Mouse (Mus musculus): ENCODE measurements at regions not wholly inside any gene's neighbourhood (a gene's known extent, or its start where the extent isn't known, plus 50 kb on each side); places are given as distances from the start of the nearest gene placed in this dataset.

DNA sequence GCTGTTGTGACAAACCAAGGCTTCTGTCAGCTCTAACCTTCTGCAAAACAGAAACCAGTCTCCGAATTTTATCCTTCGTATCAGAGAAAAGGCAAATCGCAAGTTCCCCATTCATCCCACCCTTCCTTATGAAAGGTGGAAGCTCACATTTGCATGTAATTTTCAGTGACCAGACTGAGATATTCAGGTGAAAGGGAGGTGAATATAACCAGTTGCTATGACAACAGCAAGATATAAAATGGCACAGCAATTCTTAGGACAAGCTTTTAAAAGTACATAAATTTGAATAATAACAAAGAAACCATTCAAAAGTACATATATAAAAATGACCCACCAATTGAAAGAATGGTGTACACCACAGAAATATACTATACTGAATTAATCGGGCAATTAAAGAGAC is 375.4 kb downstream of the Rps29 start:
- Histone ChIP-seq H3K27me3 (ENCODE audit: control insufficient read depth, insufficient read depth, low read depth, low read length) (no peaks in the 10 kb centered on the region), H3K4me2 (ENCODE audit: low read depth, low read length) (no peak overlapping the region), H3K27ac (ENCODE audit: low read length) (no peak overlapping the region), H3K36me3 (ENCODE audit: control insufficient read depth, insufficient read depth) (no peaks in the 10 kb centered on the region), H3K4me3 (ENCODE audit: low read depth, low read length) (no peak overlapping the region), H3K9me3 (replicated peaks; ENCODE audit: control insufficient read depth, low read length) (no peaks in the 10 kb centered on the region), H3K4me1 (ENCODE audit: control insufficient read depth, low read depth, low read length) (no peaks in the 10 kb centered on the region), H3K9ac (ENCODE audit: low read depth, low read length) (no peak overlapping the region)
- 69% methylated on average over 4 of the region's 4 CpGs for WGBS (ENCODE audit: insufficient replicate concordance)
- no peak for ATAC-seq (ENCODE audit: low read depth)

DNA sequence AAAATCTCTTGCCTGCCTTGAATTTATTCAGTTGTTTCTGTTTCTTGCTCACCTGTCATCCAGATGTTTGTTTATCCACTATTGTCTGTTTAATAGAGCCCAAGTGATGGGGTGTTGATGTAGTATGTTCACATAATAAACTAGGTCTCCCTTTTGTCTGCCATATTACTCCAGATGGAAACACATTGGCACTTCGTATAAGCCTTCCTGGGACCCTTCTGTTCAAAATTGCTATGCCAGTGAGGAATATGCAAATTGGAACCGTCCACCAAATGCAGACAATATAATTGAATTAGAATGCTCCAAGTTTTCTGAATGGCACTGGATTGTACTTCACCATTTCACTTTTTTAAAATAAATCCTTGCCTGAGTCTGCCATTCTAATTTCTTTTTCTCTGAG is 383.5 kb downstream of the Rps29 start:
- WGBS (ENCODE audit: insufficient replicate concordance): 53% methylated on average over 2 of the region's 2 CpGs

DNA sequence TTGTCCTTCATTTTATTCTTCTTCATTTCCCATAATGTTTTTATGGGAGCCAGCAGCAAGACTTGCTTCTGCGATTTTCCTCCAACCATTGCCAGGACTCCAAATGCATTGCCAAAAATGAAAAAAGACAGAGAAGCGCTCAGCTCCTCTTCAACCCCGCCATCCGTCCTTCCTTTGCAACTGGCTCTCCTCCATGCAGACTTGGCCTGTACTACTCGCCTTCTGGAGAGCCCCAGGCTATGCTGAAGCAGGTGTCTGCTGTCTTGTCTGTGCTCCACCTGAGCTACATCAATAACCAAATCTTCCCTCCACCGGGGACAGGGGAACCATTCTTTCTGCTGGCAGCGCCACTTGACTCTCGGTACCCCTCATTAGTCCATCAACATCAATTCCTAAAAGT is 384.2 kb downstream of the Rps29 start:
- 67% methylated on average over 8 of the region's 8 CpGs for WGBS (ENCODE audit: insufficient replicate concordance)
- no peaks in the 10 kb centered on the region for H3K4me1 ChIP-seq (ENCODE audit: control insufficient read depth, low read depth, low read length)
- no peaks in the 10 kb centered on the region for H3K36me3 ChIP-seq (ENCODE audit: control insufficient read depth, insufficient read depth)
- no peak overlapping the region for H3K4me2 ChIP-seq (ENCODE audit: low read depth, low read length)
- H3K27me3 ChIP-seq (ENCODE audit: control insufficient read depth, insufficient read depth, low read depth, low read length): no peaks in the 10 kb centered on the region
- no peak overlapping the region for H3K4me3 ChIP-seq (ENCODE audit: low read depth, low read length)
- H3K27ac ChIP-seq (ENCODE audit: low read length): no peak overlapping the region
- no peaks in the 10 kb centered on the region; the same call in 1 of the 2 replicates for H3K9me3 ChIP-seq (replicated peaks; ENCODE audit: control insufficient read depth, low read length)
- ATAC-seq (ENCODE audit: low read depth): no peak
- H3K9ac ChIP-seq (ENCODE audit: low read depth, low read length): no peak overlapping the region

More for the DNA sequence above, 383.5 kb downstream of the Rps29 start:
- Histone ChIP-seq H3K4me1 (ENCODE audit: control insufficient read depth, low read depth, low read length) (no peaks in the 10 kb centered on the region), H3K27ac (ENCODE audit: low read length) (no peak overlapping the region), H3K4me2 (ENCODE audit: low read depth, low read length) (no peak overlapping the region), H3K9ac (ENCODE audit: low read depth, low read length) (no peak overlapping the region), H3K9me3 (replicated peaks; ENCODE audit: control insufficient read depth, low read length) (no peaks in the 10 kb centered on the region; the same call in 1 of the 2 replicates), H3K27me3 (ENCODE audit: control insufficient read depth, insufficient read depth, low read depth, low read length) (no peaks in the 10 kb centered on the region), H3K4me3 (ENCODE audit: low read depth, low read length) (no peak overlapping the region), H3K36me3 (ENCODE audit: control insufficient read depth, insufficient read depth) (no peaks in the 10 kb centered on the region)
- ATAC-seq (ENCODE audit: low read depth): no peak

DNA sequence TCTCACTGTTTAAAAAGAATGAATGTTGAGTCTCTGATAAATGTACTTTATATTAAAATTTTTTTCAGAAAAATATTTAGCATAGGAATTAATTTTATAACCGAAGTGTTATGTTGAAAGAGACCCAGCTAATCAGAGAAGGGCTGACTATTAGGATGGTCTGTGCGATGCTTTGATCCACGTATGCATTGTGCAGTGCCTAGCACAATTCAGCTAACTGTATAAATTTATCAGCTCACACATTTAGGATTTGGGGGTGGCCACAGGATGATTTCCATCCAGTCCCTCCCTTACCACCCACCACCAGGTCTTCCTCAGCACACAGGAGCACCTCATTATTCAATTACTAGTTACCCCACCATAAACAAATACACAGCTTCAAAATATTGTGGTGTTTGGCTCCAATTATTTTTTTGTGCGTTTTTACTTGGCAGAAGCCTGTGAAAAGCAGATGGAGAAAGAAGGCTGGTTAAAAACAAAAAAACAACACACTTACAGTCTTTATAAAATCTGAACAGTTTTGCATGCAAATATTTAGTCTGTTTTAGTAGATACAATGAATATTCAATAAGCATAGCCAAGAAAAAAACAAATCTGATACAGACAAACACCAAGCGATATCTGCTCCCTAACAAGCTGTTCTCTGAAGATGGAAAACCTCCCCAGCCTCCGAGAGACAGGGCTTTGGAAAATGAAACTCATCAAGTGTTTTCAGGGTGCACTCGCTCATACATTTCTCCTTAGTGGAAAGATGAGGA is 400.5 kb downstream of the Rps29 start:
- no peak overlapping the region for H3K9ac ChIP-seq (ENCODE audit: low read depth, low read length)
- H3K9me3 ChIP-seq (replicated peaks; ENCODE audit: control insufficient read depth, low read length): no peaks in the 10 kb centered on the region
- WGBS (ENCODE audit: insufficient replicate concordance): 56% methylated on average over 7 of the region's 7 CpGs
- ATAC-seq (ENCODE audit: low read depth): no peak
- no peaks in the 10 kb centered on the region for H3K27me3 ChIP-seq (ENCODE audit: control insufficient read depth, insufficient read depth, low read depth, low read length)
- H3K4me2 ChIP-seq (ENCODE audit: low read depth, low read length): no peak overlapping the region
- no peak overlapping the region for H3K27ac ChIP-seq (ENCODE audit: low read length)
- H3K4me3 ChIP-seq (ENCODE audit: low read depth, low read length): no peak overlapping the region
- no peaks in the 10 kb centered on the region for H3K36me3 ChIP-seq (ENCODE audit: control insufficient read depth, insufficient read depth)
- no peaks in the 10 kb centered on the region for H3K4me1 ChIP-seq (ENCODE audit: control insufficient read depth, low read depth, low read length)

DNA sequence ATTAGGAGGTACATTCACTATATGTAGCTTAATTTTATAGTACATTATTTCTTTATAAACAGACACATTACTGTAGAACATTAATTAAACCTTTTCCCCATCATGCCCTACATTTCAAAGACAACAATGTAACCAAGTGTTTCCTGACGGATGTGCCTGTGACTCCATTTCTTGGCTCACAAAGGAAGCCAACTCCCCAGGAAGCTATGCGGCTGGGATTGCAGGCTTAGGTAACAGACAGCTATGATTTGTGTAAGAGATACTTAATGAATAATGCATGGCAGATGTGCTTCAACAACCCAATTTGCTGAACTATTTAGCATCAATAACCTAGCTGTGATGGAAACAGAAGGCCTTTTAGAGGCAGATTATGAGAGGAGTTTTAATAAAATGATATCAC is 430.1 kb downstream of the Rps29 start:
- Histone ChIP-seq H3K36me3 (ENCODE audit: control insufficient read depth, insufficient read depth) (no peaks in the 10 kb centered on the region), H3K27me3 (ENCODE audit: control insufficient read depth, insufficient read depth, low read depth, low read length) (no peaks in the 10 kb centered on the region), H3K9ac (ENCODE audit: low read depth, low read length) (no peak overlapping the region), H3K4me1 (ENCODE audit: control insufficient read depth, low read depth, low read length) (no peaks in the 10 kb centered on the region), H3K9me3 (replicated peaks; ENCODE audit: control insufficient read depth, low read length) (no peaks in the 10 kb centered on the region), H3K4me3 (ENCODE audit: low read depth, low read length) (no peak overlapping the region), H3K27ac (ENCODE audit: low read length) (no peak overlapping the region), H3K4me2 (ENCODE audit: low read depth, low read length) (no peak overlapping the region)
- 55% methylated on average over 2 of the region's 2 CpGs for WGBS (ENCODE audit: insufficient replicate concordance)
- ATAC-seq (ENCODE audit: low read depth): no peak

DNA sequence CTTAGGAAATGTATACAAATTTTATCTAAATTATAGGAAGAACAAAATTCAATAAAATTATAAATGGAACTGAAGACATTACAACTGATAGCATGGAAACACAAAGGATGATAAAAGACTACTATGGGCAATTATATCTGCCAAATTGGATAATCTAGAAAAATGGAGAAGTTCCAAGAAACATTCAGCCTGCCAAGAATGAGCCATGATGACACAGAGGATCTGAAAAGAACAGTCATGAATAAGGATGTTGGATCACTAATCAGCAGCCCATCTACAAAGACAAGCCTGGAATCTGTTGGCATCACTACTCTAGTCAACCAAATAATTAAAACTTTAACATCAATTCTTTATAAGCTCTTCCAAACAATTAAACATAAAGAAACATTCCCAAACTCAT is 440.0 kb downstream of the Rps29 start:
- H3K4me1 ChIP-seq (ENCODE audit: control insufficient read depth, low read depth, low read length): no peaks in the 10 kb centered on the region
- H3K27ac ChIP-seq (ENCODE audit: low read length): no peak overlapping the region
- no peak overlapping the region for H3K4me3 ChIP-seq (ENCODE audit: low read depth, low read length)
- H3K9me3 ChIP-seq (replicated peaks; ENCODE audit: control insufficient read depth, low read length): no peaks in the 10 kb centered on the region
- H3K4me2 ChIP-seq (ENCODE audit: low read depth, low read length): no peak overlapping the region
- H3K36me3 ChIP-seq (ENCODE audit: control insufficient read depth, insufficient read depth): no peaks in the 10 kb centered on the region
- H3K9ac ChIP-seq (ENCODE audit: low read depth, low read length): no peak overlapping the region
- ATAC-seq (ENCODE audit: low read depth): no peak
- H3K27me3 ChIP-seq (ENCODE audit: control insufficient read depth, insufficient read depth, low read depth, low read length): no peaks in the 10 kb centered on the region

DNA sequence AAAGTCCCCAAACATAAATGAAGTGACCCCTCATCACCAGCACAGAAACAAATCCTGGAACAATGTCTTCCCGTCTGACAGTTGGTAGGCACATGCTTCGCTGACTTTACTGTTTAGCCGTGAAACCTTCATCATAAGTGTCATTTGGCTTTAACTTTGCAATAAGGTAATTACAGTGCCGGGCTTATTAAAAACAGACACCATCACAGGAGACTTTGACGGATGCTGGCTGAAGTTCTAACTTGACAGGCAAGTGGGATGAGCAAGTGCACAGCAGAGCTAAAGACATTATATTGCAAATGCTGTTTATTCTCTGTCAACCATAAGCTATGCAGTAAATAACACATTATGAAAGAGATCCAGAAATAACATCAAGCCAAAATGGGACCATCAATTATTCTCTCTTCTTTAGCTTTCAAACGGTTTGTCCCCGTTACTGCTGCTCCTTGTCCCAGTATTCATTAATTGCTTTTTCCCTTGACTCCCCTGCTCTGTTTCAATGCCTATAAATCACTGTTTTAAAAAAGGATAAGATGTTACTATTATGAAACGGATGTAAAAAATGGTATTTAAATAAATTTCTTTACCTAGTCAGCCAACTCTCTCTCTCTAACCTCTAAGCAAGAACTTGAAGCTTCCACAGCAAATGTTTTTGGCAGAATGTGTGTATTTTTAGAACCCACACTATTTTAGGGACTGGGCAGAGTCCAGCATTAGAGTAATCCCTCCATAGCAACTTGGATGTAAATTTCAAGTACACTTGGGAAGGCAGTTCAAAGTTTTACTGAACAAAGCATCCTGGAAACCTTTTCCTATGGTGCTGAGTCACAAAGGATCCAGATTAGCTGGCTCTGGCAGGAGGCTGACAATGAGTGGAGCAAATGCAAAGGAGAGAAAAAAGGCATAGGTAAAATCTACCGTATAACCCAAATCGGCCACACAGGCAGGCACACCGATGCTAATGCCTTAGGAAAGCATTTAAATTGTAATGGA is 464.4 kb downstream of the Rps29 start:
- Histone ChIP-seq H3K9ac (ENCODE audit: low read depth, low read length) (no peak overlapping the region), H3K9me3 (replicated peaks; ENCODE audit: control insufficient read depth, low read length) (no peaks in the 10 kb centered on the region), H3K27me3 (ENCODE audit: control insufficient read depth, insufficient read depth, low read depth, low read length) (no peaks in the 10 kb centered on the region), H3K4me1 (ENCODE audit: control insufficient read depth, low read depth, low read length) (no peaks in the 10 kb centered on the region), H3K4me2 (ENCODE audit: low read depth, low read length) (no peak overlapping the region), H3K36me3 (ENCODE audit: control insufficient read depth, insufficient read depth) (no peaks in the 10 kb centered on the region), H3K27ac (ENCODE audit: low read length) (no peak overlapping the region), H3K4me3 (ENCODE audit: low read depth, low read length) (no peak overlapping the region)
- ATAC-seq (ENCODE audit: low read depth): no peak
- 66% methylated on average over 11 of the region's 11 CpGs for WGBS (ENCODE audit: insufficient replicate concordance)

DNA sequence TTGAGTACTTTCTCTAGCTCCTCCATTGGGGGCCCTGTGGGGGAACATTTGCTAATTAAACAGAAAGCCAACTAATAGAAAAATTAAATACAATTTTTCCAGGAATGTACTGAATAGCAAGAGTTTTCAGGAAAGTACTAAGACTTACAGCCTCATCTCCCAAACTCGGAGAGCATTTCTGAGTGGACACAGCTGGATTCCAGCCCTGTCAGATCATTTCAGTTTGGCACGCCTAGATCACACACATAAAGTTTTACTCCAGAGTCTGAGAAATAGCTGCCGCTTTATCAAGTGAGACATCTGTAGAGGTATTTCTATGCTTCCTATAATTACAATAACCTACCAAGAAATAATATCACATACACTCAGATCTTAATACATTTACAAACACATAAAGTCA is 470.7 kb downstream of the Rps29 start:
- H3K36me3 ChIP-seq (ENCODE audit: control insufficient read depth, insufficient read depth): no peaks in the 10 kb centered on the region
- ATAC-seq (ENCODE audit: low read depth): no peak

DNA sequence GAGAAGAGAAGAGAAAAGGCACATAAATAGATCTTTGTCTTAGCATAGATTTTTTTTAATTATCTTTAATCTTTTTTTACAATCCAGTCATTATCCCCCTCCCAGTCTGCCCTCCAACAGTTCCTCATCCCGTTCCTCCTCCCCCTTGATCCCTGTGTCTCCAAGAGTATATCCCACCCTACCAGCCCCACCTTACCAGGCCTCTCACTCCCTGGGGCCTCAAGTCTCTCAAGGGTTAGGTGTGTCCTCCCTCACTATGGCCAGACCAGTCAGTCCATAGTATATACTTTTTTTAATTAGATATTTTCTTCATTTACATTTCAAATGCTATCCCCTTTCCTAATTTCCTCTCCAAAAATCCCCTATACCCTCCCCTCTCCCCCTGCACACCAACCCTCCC is 475.1 kb downstream of the Rps29 start:
- no peak for ATAC-seq (ENCODE audit: low read depth)

More for the DNA sequence above, 470.7 kb downstream of the Rps29 start:
- Histone ChIP-seq H3K9ac (ENCODE audit: low read depth, low read length) (no peak overlapping the region), H3K4me1 (ENCODE audit: control insufficient read depth, low read depth, low read length) (no peaks in the 10 kb centered on the region), H3K4me3 (ENCODE audit: low read depth, low read length) (no peak overlapping the region), H3K27me3 (ENCODE audit: control insufficient read depth, insufficient read depth, low read depth, low read length) (no peaks in the 10 kb centered on the region), H3K9me3 (replicated peaks; ENCODE audit: control insufficient read depth, low read length) (no peaks in the 10 kb centered on the region; the same call in 1 of the 2 replicates), H3K4me2 (ENCODE audit: low read depth, low read length) (no peak overlapping the region), H3K27ac (ENCODE audit: low read length) (no peak overlapping the region)
- 48% methylated on average over 3 of the region's 3 CpGs for WGBS (ENCODE audit: insufficient replicate concordance)

More for the DNA sequence above, 475.1 kb downstream of the Rps29 start:
- H3K9me3 ChIP-seq (replicated peaks; ENCODE audit: control insufficient read depth, low read length): no peaks in the 10 kb centered on the region; the same call in 1 of the 2 replicates
- no peaks in the 10 kb centered on the region for H3K4me1 ChIP-seq (ENCODE audit: control insufficient read depth, low read depth, low read length)
- no peak overlapping the region for H3K9ac ChIP-seq (ENCODE audit: low read depth, low read length)
- H3K4me2 ChIP-seq (ENCODE audit: low read depth, low read length): no peak overlapping the region
- H3K27me3 ChIP-seq (ENCODE audit: control insufficient read depth, insufficient read depth, low read depth, low read length): no peaks in the 10 kb centered on the region
- H3K36me3 ChIP-seq (ENCODE audit: control insufficient read depth, insufficient read depth): no peaks in the 10 kb centered on the region
- 42% methylated on average over 1 of the region's 1 CpGs for WGBS (ENCODE audit: insufficient replicate concordance)
- H3K27ac ChIP-seq (ENCODE audit: low read length): no peak overlapping the region
- H3K4me3 ChIP-seq (ENCODE audit: low read depth, low read length): no peak overlapping the region
